Mouse (Mus musculus): ENCODE data around the gene Fgfr2.

DNA sequence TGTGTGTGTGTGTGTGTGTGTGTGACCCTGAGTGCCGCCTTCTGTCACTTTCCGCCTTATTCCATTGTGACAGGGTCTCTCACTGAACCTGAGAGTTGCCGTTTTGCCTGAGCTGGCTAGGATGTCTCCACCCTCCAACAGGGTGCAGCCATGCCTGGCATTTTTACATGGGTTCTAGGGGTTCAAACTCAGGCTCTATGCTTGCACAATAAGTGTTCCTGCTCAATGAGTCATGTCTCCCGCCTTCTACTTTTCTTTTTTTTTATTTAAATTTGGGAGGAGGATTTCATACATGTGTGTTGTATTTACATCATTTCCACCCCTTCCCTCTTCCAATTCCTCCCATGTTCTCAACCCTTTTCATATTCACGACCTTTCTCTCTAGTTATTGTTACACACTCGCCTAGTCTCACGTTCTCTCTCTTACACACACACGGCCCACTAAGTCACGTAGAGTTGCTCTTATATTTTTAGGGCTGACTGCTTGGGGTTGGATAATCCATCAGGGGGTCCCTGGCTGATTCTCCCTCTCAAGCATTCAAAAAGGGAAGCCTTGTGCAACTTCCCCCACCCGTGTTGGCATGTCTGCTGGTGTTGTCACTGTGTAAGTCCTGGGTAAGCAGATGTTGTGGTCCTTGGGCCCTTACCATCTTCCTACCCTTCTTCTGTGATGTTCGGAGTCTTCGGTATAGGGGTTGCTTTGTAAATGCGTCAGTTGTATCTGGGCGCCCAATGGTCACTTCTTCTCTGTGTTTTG is 432.3 kb downstream of the Fgfr2 start:
- no peak for TF ChIP-seq CTCF (IDR thresholded peaks at IDR 0.05; ENCODE audit: control insufficient read depth, insufficient read depth, insufficient read length)
- no peak for TF ChIP-seq MYOG (IDR thresholded peaks at IDR 0.05; ENCODE audit: control insufficient read depth, extremely low read depth, insufficient read length)
- TF ChIP-seq MYOD1 (IDR thresholded peaks at IDR 0.05; ENCODE audit: control insufficient read depth, insufficient read length, low read depth) = no peak
- peak; percentile 59 for TF ChIP-seq CEBPB (IDR thresholded peaks at IDR 0.05; ENCODE audit: low read depth)
- no peak for TF ChIP-seq USF1 (IDR thresholded peaks at IDR 0.05; ENCODE audit: low read depth)
- TF ChIP-seq FOSL1 (IDR thresholded peaks at IDR 0.05; ENCODE audit: insufficient read depth, low read length, poor library complexity, severe bottlenecking) = no peak
- no peak for TF ChIP-seq MAX (IDR thresholded peaks at IDR 0.05)
